Mouse (Mus musculus) lung, adult 2 months (tissue): Measurements from ENCODE around the gene Pigq. TPM values are rescaled to one million over a fixed set of nuclear protein-coding genes. Genes with fewer than 3 reads are reported as not detected.

ENCODE experiments used
- DNase-seq: peaks from one replicate; pipeline ENCODE4 v3.0.0; 2022
- H3K4me1 ChIP-seq: fragments of 200-500 bp; 2 replicates; pipeline ENCODE4 v1.6.1; 2011; ENCODE audit warnings: low read length; ENCODE audit not compliant: control insufficient read depth, insufficient read depth
- H3K4me3 ChIP-seq: fragments of 200-500 bp; replicated peaks from 2 replicates; pipeline ENCODE3; 2011; ENCODE audit warnings: low read depth, mild to moderate bottlenecking, control low read depth, low read length; ENCODE audit errors: extremely low read depth
- CTCF ChIP-seq: fragments of 200-500 bp; IDR thresholded peaks from 2 replicates; pipeline ENCODE4 v1.5.1; 2011; ENCODE audit warnings: mild to moderate bottlenecking, low read length, control low read depth; ENCODE audit not compliant: insufficient read depth
- POLR2A ChIP-seq: fragments of 200-500 bp; IDR thresholded peaks from 2 replicates; pipeline ENCODE4 v1.6.1; 2011; ENCODE audit warnings: low read depth, mild to moderate bottlenecking, control low read depth, low read length, borderline replicate concordance; ENCODE audit errors: extremely low read depth
- WGBS: fragments of 180-500 bp; shearing (Covaris S2); methylation state at CpG from one replicate; pipeline ENCODE4 v1.1.7; 2018; 5-methylcytosine and 5-hydroxymethylcytosine counted together
- polyA plus RNA-seq: library from polyadenylated mRNA; depleted of rRNA; stranded (reverse); fragments of >200 nt; gene quantifications from 2 replicates; pipeline ENCODE4 v1.2.3, GENCODE M21; 2012

Pigq gene
- polyA plus RNA-seq, 1 experiment, result 131 TPM

GRCm38 (mm10) chr17:25979829-25980738, 35.3 kb upstream of the Pigq start:
- Histone ChIP-seq H3K4me3 (no peak overlapping the region), H3K4me1 (peaks cover 10% of the 10 kb centered on the region)
- no peak for TF ChIP-seq POLR2A
- TF ChIP-seq CTCF, result no peak
- DNase-seq, result no peak
- WGBS, result 69% methylated on average over 5 of the region's 5 CpGs

DNA sequence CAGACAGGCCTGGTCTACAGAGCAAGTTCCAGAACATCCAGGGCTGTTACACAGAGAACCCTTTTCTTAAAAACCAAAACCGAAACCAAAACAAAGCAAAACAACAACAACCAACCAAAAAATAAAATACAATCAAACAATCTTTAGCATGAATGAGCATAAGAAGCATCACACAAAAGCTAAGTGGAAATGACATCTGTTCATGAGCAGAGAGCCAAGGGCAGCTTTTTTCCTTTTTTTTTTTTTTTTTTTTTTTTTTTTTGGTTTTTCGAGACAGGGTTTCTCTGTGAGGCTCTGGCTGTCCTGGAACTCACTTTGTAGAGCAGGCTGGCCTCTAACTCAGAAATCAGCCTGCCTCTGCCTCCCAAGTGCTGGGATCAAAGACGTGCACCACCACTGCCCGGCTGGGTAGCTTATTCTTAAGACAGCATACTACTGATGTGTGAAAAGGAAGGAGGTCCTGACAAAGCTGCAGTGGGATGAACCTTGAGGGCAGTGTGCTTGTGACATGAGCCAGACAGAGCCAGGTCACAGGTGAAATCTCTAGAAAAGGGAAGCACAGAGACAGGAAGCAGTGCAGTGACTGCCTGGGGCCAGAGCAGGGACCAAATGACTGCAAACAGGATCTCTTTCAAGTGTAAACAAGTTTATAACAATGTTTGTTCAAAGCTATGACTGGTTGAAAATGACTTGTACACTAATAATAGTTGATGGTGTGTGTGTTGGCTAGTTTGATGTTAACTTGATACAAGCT, 26.4 kb upstream of the Pigq start:
- no peak for DNase-seq
- WGBS, result 69% methylated on average over 4 of the region's 4 CpGs
- Histone ChIP-seq H3K4me1 (0 out of 2 replicates have a peak, but pooled peaks cover 6% of the 10 kb centered on the region), H3K4me3 (no peak overlapping the region)
- TF ChIP-seq CTCF (no peak), POLR2A (no peak)

DNA sequence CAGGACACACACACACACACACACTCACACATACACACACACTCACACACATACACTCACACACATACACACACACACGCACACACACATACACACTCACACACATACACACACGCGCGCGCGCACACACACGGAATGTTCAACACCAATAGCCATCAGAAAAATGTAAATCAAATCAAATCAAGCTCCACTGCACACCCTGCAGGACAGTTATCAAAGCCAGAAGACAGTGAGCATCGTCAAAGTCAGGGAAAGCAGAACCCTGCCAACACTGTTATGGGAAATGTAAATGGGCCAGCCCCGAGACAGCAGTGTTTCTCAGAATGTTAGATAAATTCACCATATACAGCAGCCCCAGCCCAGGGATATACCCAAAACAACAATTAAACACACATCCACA, 25.7 kb upstream of the Pigq start:
- 83% methylated on average over 9 of the region's 9 CpGs for WGBS
- Histone ChIP-seq H3K4me1 (0 out of 2 replicates have a peak, but pooled peaks cover 6% of the 10 kb centered on the region), H3K4me3 (no peak overlapping the region)
- TF ChIP-seq CTCF (no peak), POLR2A (no peak)
- DNase-seq, result no peak

DNA sequence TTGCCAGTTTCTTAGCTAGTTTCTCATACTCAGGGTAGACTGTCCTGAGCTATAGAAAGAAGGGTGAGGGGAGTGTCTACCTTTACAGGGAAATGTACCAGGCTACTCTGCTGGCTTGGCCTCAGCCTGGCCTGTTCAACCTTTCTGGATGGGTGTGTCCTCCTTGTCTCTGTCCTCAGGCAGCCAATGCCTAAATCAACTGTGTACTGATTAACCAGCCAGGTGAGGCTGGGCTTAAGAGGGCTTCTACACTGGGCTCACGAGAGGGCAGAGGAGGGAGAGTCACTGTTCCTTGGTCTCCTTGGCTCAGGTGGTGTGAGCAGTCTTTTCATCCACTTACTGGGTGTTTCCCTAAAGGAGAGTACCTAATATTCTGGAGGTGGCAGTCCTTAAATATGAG, 23.4 kb upstream of the Pigq start:
- TF ChIP-seq POLR2A, result no peak
- no peak for TF ChIP-seq CTCF
- Histone ChIP-seq H3K4me1 (0 out of 2 replicates have a peak, but pooled peaks cover 6% of the 10 kb centered on the region), H3K4me3 (no peak overlapping the region)
- DNase-seq, result no peak
- WGBS, result 56% methylated on average over 1 of the region's 1 CpGs

GRCm38 (mm10) chr17:25967652-25968051, 22.9 kb upstream of the Pigq start:
- Histone ChIP-seq H3K4me3 (no peak overlapping the region), H3K4me1 (0 out of 2 replicates have a peak, but pooled peaks cover 6% of the 10 kb centered on the region)
- no peak for TF ChIP-seq POLR2A
- TF ChIP-seq CTCF, result no peak
- no peak for DNase-seq
- 36% methylated on average over 3 of the region's 3 CpGs for WGBS

GRCm38 (mm10) chr17:25964271-25964670, 19.5 kb upstream of the Pigq start:
- no peak for DNase-seq
- WGBS, result 83% methylated on average over 7 of the region's 7 CpGs
- TF ChIP-seq CTCF (no peak), POLR2A (no peak)

DNA sequence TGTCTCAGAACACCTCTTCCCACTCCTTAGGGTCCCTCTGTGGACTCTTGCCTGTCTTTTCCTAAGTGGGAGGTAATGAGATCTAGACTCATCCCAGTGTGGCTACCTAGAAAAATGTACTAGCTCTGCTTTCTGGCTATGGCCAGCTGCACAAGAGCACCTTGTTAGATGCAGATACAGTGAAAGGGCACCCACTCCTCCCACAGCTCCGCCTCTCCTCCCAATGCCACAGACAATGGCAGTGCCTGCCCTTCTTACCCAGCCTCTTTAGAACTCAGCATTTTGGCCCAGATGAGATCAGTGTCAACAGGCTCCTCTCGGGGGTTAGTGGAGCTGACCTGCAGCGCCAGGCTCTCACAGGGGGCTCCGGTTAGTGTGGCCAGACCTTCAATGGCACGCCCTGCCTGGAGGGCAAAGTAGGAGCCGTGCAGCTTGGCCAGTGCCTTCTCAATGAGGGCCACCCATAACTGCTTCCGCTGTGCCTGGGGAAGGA, 17.7 kb upstream of the Pigq start:
- TF ChIP-seq CTCF (no peak), POLR2A (no peak)
- WGBS, result 90% methylated on average over 7 of the region's 7 CpGs
- Histone ChIP-seq H3K4me1 (no peaks in the 10 kb centered on the region), H3K4me3 (no peak overlapping the region)
- DNase-seq, result no peak

More at GRCm38 (mm10) chr17:25964271-25964670, 19.5 kb upstream of the Pigq start:
- H3K4me1 ChIP-seq, result 0 out of 2 replicates have a peak, but pooled peaks cover 3% of the 10 kb centered on the region
- no peak overlapping the region for H3K4me3 ChIP-seq

DNA sequence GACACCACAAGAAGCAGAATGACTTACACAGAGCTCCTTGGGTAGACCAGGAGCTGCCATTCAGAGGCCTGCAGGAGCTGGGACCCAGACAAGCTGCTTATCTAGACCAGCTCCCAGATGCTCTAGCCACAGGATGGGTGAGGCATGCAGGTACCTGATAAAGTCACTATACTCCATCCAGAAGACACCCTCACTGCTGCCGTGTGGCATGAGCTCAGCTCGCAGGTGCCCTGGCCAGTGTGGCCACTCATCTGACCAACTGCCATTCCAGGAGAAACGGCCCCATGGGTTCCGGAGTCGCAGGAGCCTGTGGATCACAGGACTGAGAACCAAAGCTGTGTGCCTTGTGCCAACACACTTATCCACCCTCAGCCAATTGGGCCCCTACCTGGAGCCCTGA, 16.8 kb upstream of the Pigq start:
- H3K4me3 ChIP-seq, result no peak overlapping the region
- TF ChIP-seq POLR2A (no peak), CTCF (no peak)
- no peak for DNase-seq
- 98% methylated on average over 5 of the region's 5 CpGs for WGBS
- H3K4me1 ChIP-seq, result no peaks in the 10 kb centered on the region
